Mouse (Mus musculus) adrenal gland, adult 8-10 months (tissue): ENCODE results near the gene Khdc1a. TPM values are rescaled to one million over a fixed set of nuclear protein-coding genes. Genes with fewer than 3 reads are reported as not detected.
"Not testable (repeated sequence)": the region's sequence is repeated elsewhere in the genome, so short reads cannot be mapped to it uniquely, and the experiment has no call there.

Experiments
- DNase-seq: peaks from one replicate; pipeline ENCODE4 v3.0.0; 2022
- total RNA-seq, 4 experiments: library from RNA; stranded (reverse); gene quantifications; 2 replicates each; pipeline ENCODE4 v1.2.4; 2022

The Khdc1a gene
- total RNA-seq, result not detected

- no peak for DNase-seq
Measured at GRCm38 (mm10) chr1:21349341-21349740, at the start of gene Khdc1a. TSS of gene Khdc1a (plus strand) at chr1:21349641.

DNA sequence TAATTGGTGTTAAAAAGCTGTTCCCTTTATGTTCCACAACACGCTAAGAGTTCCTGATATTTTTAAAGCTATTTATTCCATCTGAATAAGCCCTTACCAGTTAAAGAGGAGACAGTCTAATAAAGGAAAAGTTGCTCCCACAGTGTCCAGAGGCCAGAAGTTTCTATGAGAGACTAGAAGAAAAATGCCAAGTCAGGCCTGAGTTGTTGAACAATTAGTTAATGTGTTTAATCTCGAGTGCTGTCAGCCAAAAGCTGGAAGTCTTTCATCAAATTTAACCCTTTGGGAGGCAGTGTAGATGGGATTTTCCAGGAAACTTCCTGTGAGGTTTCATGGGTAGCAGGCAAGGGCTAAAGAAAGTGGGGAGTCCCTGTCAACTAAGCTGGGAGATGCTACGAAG is 49.6 kb upstream of the Khdc1a start:
- DNase-seq, result no peak

DNA sequence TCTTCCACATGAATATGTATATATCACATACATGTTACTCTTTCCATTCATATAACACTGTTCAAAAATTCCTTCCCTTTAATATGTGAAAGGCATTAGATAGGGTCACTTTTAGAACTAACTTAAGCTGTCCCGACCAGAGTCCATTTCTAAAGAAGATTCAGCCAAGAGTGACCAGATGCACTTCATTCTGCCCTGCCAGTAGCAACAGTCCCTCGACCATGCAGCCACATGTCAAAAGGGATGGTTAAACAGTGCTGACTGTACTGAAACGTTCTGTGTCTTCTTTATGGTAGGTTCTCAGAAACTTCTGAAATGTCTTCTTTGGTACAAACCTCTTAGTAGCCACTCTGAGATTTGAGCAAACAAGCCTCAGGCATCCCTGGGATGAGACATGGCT is 47.8 kb upstream of the Khdc1a start:
- no peak for DNase-seq

DNA sequence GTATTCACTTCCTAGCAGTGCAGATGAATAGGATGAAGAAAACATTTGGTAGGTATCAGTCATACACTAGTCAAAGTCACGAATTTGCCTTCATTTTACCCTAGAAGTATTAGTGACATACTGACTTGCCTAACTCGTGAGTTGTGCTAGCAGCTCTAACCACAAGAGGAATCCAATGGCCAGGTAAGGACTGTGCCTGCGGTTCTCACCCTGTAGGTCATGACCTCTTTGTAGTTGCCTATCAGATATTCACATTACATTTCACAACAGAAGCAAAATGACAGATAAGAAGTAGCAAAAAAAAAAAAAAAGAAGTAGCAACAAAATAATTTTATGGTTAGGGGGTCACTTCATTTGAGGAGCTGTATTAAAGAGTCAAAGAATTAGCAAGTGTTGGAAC is 45.3 kb upstream of the Khdc1a start:
- no peak for DNase-seq

DNA sequence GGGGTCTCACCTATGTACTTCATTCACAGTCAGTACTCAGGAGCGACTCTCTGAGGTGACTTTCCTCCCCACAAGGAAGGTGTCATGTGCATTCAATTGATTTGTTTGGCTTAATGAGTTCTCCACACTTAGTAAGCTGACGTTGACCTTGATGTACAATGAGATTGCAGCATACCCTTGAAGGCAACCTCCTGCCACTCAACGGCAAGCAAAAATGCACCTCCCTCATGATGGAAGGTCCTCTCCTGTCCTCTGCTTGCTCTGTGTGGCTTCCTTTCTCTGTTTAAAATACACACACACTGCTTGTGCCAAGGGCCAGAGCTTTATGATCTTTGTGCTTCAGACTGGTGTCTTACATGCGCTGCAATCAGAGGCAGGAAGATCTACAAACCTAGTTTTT is 44.8 kb upstream of the Khdc1a start:
- DNase-seq, result no peak

DNA sequence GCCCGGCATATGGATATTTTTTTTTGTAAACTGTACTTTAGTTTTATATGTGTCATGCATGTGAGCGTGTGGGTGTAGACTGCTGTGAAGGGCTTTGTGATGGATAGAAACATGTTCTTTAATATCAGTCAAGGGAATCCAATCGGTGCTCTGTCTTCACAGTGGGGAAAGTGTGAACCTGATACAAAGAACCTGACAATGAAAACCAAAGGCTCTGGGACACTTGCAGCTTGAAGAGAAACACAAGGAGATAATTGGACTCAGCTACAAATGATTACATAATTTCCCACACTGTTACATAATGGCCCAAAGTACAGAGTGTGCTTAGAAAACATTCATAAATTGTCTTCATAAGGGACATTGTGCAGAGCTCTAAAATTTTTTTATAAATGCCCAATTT is 44.0 kb upstream of the Khdc1a start:
- DNase-seq, result no peak

- DNase-seq, result no peak
Measured at GRCm38 (mm10) chr1:21314336-21314735, 35.1 kb upstream of the Khdc1a start.

DNA sequence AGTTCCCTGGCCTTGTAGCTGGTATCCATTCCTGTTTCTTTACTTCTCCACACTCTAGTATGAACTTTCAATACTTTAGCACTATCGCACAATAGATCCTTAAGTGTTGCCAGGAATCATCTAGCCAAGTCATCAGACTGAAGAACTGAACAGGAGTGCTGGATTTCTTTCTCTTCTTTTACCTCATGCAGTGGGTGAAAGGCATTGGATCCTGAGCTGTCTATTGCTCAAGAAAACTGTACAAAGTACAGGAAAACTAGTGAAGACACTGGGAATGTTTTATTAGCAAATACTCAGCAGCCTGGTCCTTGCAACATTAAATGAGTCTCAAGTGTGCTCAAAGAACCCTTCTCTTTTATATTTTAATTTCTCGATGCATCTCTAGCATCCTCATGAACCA is 33.7 kb upstream of the Khdc1a start:
- no peak for DNase-seq

- DNase-seq, result no peak
Measured at GRCm38 (mm10) chr1:21316305-21316704, 33.1 kb upstream of the Khdc1a start.

GRCm38 (mm10) chr1:21318202-21318601 is 31.2 kb upstream of the Khdc1a start:
- DNase-seq, result no peak

GRCm38 (mm10) chr1:21320271-21320670 is 29.2 kb upstream of the Khdc1a start:
- DNase-seq, result not testable (repeated sequence)

DNA sequence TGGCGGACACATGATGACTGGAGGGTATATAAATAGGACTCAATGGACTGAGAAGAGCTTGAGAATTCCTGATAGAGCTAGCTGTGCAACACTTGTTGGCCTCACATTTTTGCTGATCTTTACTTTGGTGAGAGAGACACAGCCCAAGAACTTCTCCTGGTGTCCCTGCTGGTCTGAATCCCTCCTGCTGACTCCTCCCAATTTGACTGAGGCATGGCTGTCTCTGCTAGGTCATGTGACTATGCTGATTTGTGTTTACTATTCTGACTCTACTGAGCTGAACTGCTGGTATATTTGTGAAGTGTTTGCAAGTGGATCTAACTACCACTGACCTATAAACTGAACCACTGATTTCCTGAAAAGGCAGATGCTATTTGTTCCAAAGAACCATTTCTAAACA is 27.8 kb upstream of the Khdc1a start:
- DNase-seq, result no peak

- no peak for DNase-seq
Measured at GRCm38 (mm10) chr1:21323996-21324574, 25.4 kb upstream of the Khdc1a start.

GRCm38 (mm10) chr1:21324633-21325032 is 24.8 kb upstream of the Khdc1a start:
- DNase-seq, result no peak

- no peak for DNase-seq
Measured at GRCm38 (mm10) chr1:21326733-21327132, 22.7 kb upstream of the Khdc1a start.

GRCm38 (mm10) chr1:21331161-21331560 is 18.3 kb upstream of the Khdc1a start:
- DNase-seq, result not testable (repeated sequence)

DNA sequence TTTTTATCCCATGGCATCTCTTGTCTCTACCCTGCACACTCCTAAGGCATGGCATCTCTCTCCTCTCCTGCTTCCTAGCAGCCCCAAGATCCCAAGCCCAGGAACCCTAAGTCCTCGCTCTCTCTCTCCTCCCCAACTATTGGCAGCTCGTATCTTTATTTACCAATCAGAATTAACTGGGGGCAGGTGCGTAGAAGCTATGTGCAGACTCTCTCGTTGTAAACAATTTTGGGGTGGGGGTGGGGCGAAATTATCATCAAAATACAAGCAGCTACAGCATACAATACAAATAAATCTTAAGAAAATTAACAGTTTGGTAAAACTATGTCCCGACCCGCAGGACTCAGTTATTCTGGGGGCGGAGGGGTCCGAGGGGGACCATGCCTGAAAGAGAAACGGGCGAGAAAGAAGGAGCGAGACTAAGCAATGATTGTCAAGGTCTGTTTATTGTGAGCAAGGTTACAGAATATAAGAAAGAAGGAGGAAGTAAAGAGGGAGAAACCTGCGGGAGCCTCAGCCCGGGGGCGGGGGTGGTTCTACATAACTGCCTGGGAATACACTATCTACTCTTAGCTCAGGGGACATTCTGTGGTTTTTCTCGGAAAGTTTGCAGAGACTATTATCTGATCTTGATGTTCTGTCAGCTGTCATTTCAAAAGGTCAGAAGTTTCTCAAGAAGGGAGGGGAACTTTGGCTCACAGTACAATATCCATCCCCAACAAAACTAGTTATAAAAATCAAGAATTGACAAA is 16.0 kb upstream of the Khdc1a start:
- DNase-seq, result no peak

DNA sequence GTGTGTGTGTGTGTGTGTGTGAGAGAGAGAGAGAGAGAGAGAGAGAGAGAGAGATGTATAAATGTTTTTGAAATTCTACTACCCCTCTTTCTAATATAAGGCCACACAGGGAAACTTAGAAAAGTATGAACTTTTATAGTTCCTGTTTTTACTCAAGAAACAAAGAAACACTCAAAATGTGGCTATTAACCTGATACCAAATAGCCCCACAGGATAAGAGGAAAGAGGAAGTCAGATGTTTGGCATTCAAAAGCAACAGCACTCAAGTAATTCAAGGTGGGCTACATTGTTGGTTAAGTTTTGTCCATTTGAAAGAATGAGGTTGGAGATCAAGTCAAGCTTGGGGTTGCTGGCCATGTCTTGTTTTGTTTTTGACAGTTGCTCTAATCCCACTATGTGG is 13.6 kb upstream of the Khdc1a start:
- no peak for DNase-seq

- no peak for DNase-seq
Measured at GRCm38 (mm10) chr1:21340745-21341144, 8.7 kb upstream of the Khdc1a start.

- peak; percentile 27 for DNase-seq
Measured at GRCm38 (mm10) chr1:21344253-21344652, 5.2 kb upstream of the Khdc1a start.

DNA sequence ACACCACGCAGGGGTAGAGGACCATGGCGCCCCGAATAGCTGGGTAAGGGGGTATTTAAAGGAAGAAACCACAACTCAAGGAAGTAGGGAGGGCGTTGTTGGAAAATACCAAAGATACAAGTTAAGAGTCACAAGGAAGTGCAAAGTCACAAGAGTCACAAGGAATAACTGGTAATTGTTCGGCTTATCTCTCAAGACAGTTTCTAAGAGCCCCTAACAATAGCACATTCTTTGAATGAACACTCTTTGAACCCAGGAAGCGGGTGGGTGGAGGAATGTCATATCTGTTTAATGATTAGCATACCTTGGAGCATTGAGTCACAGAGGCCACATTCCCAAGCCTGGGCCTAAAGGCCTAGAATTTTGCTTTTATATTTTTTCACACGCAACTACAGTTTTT is 4.7 kb upstream of the Khdc1a start:
- DNase-seq, result not testable (repeated sequence)

GRCm38 (mm10) chr1:21368031-21368430 is 18.6 kb downstream of the Khdc1a start, which contains the start of gene Khdc1c:
TSS of gene Khdc1c (plus strand) at chr1:21368331.
- not testable (repeated sequence) for DNase-seq

GRCm38 (mm10) chr1:21383256-21383655 is 33.8 kb downstream of the Khdc1a start, which contains the start of gene Khdc1b:
TSS of gene Khdc1b (plus strand) at chr1:21383556.
- no peak for DNase-seq

DNA sequence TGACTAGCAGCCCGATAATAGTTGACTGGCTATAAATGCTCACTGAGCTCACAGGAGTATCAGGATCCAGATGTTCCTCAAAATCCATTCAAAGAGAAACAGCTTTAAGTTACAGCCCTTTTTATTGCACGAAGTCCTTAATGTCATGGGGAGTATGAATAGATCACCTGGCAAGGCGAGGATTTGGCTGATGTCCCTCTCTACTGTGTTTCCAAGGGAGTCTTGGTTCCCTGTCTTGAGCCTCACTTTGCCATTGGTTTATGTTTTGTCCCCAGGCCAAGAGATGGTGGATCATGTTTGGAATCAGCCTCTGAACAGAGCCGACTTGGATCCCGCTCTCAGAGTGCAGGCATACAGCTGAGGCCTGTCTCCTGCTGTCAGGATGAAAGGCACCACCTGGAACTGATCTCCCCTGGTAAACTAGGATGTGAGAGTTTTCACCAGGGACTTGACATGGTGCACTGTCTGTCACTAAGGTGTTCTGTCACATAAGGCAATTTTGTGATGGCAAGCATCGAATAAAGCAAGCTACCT is 41.8 kb downstream of the Khdc1a start:
- DNase-seq, result no peak
